Mouse (Mus musculus) layer of hippocampus, adult 8-10 months (tissue): ENCODE data around the gene Prr7. TPM values are rescaled to one million over a fixed set of nuclear protein-coding genes. Genes with fewer than 3 reads are reported as not detected.
A peak's percentile ranks its signal among the peaks of the same experiment; 100 is the strongest.

ENCODE experiments used
- DNase-seq, 2 experiments: peaks; one replicate each; pipeline ENCODE4 v3.0.0; 2022; ENCODE audit warnings: low spot score in 2 of 2
- microRNA-seq, 2 experiments: library from miRNA; unstranded; fragments of <30 nt; microRNA quantifications; one replicate each; pipeline ENCODE4 v1.2.0; 2022
- total RNA-seq, 4 experiments: library from RNA; stranded (reverse); gene quantifications; 2 replicates each; pipeline ENCODE4 v1.2.4; 2022

Prr7 gene
- total RNA-seq, 4 experiments from 2014 or later, result 57.5 to 73.5 (median 60.4) TPM

- no peak for DNase-seq
Measured at GRCm38 (mm10) chr13:55506697-55507096, 42.6 kb downstream of the Prr7 start.

GRCm38 (mm10) chr13:55507877-55508276 lies 43.8 kb downstream of the Prr7 start:
- no peak for DNase-seq

DNA sequence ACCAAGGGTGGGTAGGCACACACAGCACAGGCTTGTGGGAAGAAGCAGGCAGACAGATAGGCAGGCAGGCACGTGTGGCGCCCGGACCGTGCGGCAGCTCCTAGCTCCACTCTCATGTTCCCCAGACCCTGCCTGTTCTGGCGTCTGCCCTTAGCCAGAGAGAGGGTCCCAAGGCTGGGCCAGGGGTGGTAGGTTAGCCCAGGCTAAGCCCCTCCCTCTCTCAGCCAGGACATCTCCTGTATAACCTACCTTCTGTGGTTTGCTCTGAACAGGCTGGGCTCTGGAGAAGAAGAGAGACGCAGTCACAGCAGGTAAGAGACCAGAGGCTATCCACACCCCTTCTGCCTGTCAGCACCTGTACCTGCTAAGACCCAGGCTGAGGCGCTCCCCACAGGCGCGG lies 44.5 kb downstream of the Prr7 start:
- DNase-seq, result no peak

GRCm38 (mm10) chr13:55510332-55510667 lies 46.2 kb downstream of the Prr7 start:
- DNase-seq, result no peak

DNA sequence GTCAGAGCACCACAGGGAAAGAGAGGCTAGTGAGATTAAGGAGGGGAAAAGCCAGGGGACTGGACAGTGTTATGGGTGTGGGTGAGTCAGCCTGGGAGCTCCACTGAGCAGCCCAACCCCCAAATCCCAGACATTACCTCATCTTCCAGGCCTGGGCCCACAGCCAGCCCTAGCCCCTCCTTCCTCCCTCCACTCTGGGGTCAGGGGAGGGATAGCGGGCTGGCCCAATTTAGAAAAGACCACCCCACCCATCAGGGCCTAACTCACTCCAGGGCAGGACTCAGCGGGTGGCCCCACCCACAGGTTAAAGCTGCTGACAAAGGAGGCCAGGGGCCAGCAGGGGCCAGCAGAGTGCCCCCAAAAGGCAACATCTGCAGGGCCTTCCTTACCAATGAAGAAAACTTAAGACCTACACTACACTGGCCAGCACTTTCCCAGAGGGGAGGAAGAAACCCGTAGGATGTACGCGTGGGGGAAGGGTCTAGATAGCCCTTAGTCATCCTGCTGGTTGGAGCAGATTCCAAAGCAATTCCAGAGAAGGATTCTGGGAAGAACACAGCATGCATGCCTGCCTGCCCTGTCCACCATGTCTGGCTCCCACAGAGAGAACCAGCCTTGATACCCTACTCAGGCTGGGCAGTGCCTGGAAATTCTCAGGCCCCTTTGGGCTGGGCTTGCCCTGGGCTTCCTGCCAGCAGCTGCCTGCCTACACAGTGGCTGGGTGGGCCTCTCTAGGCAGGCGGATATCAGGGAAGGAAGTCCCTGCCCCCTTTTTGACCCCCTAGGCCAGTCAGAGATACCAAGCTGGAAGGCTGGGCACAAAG lies 46.8 kb downstream of the Prr7 start:
- no peak for DNase-seq

GRCm38 (mm10) chr13:55511492-55511861 lies 47.4 kb downstream of the Prr7 start:
- no peak for DNase-seq

GRCm38 (mm10) chr13:55512379-55513031 lies 48.4 kb downstream of the Prr7 start:
- DNase-seq, result no peak

GRCm38 (mm10) chr13:55513111-55513748 lies 49.2 kb downstream of the Prr7 start, which contains the start of gene Pdlim7:
Pdlim7 (minus strand) TSS chr13:55513676.
- peak; percentile 71 to 82 for DNase-seq

- DNase-seq, result no peak
Measured at GRCm38 (mm10) chr13:55513828-55514227, 49.8 kb downstream of the Prr7 start.

DNA sequence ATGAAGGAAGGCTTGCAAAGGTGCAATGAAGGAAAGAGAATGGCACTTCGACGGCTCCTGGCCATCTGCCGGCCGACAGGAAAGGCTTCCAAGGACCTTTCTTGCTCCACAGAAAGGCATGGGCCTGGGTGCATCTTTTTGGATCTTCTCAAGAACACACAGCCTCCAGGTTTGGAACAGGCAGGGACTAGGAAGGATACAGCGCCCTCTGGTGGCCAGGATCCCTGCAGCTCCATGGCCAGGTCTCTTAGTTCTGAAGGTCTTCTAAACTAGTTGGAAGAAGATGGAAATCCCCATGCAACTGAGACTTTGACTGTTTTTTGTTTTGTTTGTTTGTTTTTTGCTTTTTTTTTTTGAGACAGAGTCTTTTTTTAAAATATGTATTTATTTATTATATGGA lies 52.9 kb downstream of the Prr7 start:
- DNase-seq, result peak; percentile 77 to 92

- DNase-seq, result no peak
Measured at GRCm38 (mm10) chr13:55519606-55520005, 55.5 kb downstream of the Prr7 start.

GRCm38 (mm10) chr13:55522730-55523129 lies 58.7 kb downstream of the Prr7 start:
- DNase-seq, result no peak

Small RNA genes within 50 kb of the gene (microRNA-seq; reads per million reads assigned to microRNA genes)
- gene Mir6943 (5.4 to 9.6 reads per million in 2 experiments), gene Mir6944 (30.3 to 44.0 reads per million in 2 experiments), gene Mir6945 (6.1 to 7.3 reads per million in 2 experiments)

Other genes starting within 250 kb of the Prr7 start
- gene Prelid1, start 143.8 kb upstream of the Prr7 start, total RNA-seq, result 100 to 1,000 TPM; 133 to 152 (median 139) TPM
- 10 to 100 TPM; 75.4 to 84.1 (median 80.8) TPM for gene Rab24, start 142.3 kb upstream of the Prr7 start, total RNA-seq
- 1 to 10 TPM in 2 of 4 experiments, under 1 TPM in 2; 0.82 to 1.5 (median 1.0) TPM for gene Mxd3, start 134.4 kb upstream of the Prr7 start, total RNA-seq
- gene Lman2, start 101.5 kb upstream of the Prr7 start, total RNA-seq, result 10 to 100 TPM; 56.6 to 72.8 (median 65.0) TPM
- gene Rgs14, start 94.5 kb upstream of the Prr7 start, total RNA-seq, result 10 to 100 TPM; 86.8 to 97.9 (median 95.0) TPM
- gene Slc34a1, start 66.1 kb upstream of the Prr7 start, total RNA-seq, result not detected
- not detected for gene Pfn3, start 49.0 kb upstream of the Prr7 start, total RNA-seq
- 1 to 10 TPM in 1 of 4 experiments, under 1 TPM in 2, not detected in 1; 0.43 to 1.5 (median 0.74) TPM for gene F12, start 37.5 kb upstream of the Prr7 start, total RNA-seq
- gene Grk6, start 19.2 kb upstream of the Prr7 start, total RNA-seq, result 10 to 100 TPM; 61.4 to 74.2 (median 67.5) TPM
- 100 to 1,000 TPM; 295 to 399 (median 333) TPM for gene Dbn1, start 23.8 kb downstream of the Prr7 start, total RNA-seq
- gene Pdlim7, start 49.4 kb downstream of the Prr7 start, total RNA-seq, result 10 to 100 TPM; 88.7 to 99.2 (median 95.5) TPM
- 10 to 100 TPM in 2 of 4 experiments, 1 to 10 TPM in 2; 6.4 to 20.4 (median 12.1) TPM for gene Dok3, start 65.0 kb downstream of the Prr7 start, total RNA-seq
- 10 to 100 TPM; 54.4 to 64.1 (median 56.3) TPM for gene Ddx41, start 72.4 kb downstream of the Prr7 start, total RNA-seq
- gene Fam193b, start 106.9 kb downstream of the Prr7 start, total RNA-seq, result 100 to 1,000 TPM in 2 of 4 experiments, 10 to 100 TPM in 2; 84.9 to 113 (median 94.5) TPM
- 100 to 1,000 TPM; 124 to 139 (median 130) TPM for gene Tmed9, start 109.5 kb downstream of the Prr7 start, total RNA-seq
- 10 to 100 TPM; 21.5 to 28.7 (median 24.8) TPM for gene B4galt7, start 135.6 kb downstream of the Prr7 start, total RNA-seq
- gene Caml, start 158.7 kb downstream of the Prr7 start, total RNA-seq, result 10 to 100 TPM; 41.5 to 54.7 (median 46.1) TPM
- 10 to 100 TPM; 41.8 to 48.4 (median 46.2) TPM for gene Ddx46, start 170.8 kb downstream of the Prr7 start, total RNA-seq
- 10 to 100 TPM; 67.1 to 69.6 (median 68.9) TPM for gene B230219D22Rik, start 228.9 kb downstream of the Prr7 start, total RNA-seq